Mouse (Mus musculus): Measurements from ENCODE around the gene 1700016D06Rik. TPM values are rescaled to one million over a fixed set of nuclear protein-coding genes. Genes with fewer than 3 reads are reported as not detected.

1700016D06Rik gene
- total RNA-seq, 2 experiments from 2014 or later = not detected

DNA sequence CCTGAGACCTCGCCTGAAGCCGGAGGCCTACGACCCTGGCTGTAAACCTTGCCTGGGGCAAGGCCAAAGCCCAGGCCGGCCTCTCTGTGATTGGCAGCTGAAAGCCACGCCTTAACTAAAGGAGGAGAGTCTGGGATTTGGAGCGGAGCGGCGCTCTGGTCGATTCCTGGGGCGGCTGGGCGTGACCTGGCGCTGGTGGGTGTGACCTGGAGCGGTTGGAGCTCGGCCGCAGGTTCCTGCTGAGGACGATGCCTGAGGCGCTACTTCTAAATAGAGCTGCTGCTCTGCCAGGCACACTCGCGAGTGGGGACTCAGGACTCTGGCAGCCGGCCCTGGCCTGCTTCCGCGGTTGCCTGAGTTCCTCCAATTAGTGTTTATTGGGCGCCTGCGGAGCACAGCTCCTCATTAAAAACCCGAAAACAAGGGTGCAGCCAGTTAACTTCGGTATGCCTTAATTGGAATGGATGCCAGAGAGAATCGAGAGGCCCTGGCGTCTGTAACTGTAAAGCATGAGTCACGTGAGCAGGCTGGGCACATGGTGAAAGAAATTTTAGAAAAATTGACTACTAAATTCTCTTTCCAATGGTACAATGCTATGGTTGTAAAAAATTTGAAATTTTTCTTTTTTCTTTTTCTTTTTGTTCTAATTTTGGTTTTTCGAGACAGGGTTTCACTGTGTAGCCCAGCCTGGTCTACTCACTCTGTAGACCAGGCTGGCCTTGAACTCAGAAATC, 64.4 kb downstream of the 1700016D06Rik start:
- peak; percentile 65 to 67 for DNase-seq (ENCODE audit: extremely low spot score in 1 of 2, low spot score in 1 of 2)

DNA sequence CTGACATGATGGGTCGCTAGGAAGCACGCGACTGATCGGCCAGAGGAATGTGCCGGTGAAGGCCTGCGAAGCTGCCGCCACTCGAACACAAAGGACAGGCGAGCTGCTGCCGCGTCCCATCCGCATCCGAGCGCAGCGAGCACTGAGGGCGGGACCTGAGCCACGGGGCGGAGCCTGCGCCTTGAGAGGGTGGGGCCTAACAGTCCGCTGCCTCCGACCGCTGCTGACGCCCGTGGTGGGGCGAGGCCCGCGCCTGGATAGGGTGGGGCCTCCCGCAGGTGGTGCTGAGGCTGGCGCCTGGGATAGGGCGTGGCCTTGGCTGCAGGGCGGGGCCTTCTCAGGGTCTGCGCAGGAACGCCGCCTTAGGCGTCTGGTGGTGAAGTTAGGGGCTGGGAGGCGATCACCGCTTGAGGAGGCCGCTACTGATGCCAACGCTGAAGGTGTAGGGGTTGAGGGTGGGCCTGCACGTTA, 65.2 kb downstream of the 1700016D06Rik start, which contains the start of gene Ankrd10:
Ankrd10 (minus strand) TSS at position 147 of the 471 bp plus-strand sequence.
- DNase-seq (ENCODE audit: extremely low spot score in 1 of 2, low spot score in 1 of 2) = peak; percentile 83 to 91

DNA sequence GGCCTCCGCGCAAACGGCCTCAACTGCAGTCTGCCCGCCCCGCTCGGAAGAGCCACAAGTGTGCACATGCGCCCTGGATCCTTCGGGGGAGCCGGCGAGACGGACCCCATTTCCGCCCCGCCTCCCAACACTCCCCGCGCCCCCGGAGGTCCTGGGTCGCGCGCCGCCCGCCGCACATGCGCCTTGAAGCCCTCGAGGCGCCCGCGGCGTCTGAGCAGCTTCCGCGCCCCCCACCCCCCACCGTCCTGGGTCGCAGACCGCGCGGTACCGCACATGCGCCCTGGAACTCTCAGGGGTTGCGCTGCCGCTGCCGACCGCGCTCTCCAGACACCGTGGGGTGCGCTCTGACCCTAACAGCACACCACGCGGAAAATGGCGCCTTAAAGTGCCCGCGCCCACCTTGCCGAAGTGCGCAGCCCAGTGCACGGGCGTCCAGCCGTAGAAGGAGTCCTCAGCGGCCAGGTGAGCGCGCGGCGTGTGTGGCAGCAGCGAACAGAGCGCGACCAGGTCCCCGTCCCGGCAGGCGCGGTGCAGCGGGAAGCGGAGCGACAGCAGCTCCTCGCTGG, 65.8 kb downstream of the 1700016D06Rik start:
- peak; percentile 70 to 71 for DNase-seq (ENCODE audit: extremely low spot score in 1 of 2, low spot score in 1 of 2)

DNA sequence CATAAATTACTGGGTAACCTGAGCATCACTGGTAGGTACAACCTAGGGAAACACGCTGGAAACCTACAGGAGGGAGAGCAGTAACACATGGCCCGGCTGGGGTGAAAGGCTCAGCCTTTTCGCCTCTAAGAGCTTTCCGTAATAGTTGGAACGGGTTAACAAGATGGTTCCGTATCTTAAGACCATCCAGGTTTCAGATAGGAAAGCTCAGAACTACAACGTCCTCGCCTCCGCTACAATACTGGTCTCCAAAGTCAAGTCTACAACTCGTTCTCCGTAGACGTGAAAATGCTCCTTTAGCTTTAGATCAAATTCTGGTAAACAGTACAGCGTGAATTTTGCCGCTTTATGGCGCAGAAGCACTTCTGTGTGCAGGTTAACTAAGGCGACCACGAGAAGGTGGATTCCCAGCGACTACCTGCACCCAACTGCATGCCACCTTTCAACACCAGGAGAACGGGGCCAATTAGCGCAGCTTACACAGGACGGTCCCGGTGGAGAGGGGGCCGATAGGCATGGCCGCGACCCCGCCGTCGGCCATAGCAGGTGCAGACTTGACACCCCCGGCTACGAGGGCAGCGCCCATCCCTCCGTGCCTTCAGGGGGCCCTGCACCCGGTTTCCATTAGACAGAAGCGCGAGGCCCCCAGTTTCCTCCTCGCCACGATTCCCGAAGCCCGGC, 66.4 kb downstream of the 1700016D06Rik start:
- no peak for DNase-seq (ENCODE audit: extremely low spot score in 1 of 2, low spot score in 1 of 2)

DNA sequence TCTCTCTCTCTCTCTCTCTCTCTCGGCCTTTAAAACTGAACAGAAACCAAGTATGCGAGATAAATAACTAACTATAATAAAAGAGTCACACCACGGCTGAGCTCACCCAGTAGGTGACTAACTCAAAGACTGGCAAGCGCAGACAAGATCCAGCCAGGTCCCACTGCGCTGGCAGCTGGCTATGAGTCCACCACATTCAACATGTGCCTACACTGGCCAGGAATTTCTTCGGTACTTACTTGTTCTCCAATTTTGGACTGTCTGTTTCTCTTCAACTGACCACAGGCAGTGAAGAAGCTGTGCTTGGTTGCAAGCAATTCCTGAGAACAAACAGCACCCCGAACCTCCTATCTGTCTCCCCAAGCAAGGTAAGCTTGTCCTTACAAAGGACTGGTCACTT, 67.4 kb downstream of the 1700016D06Rik start:
- no peak for DNase-seq (ENCODE audit: extremely low spot score in 1 of 2, low spot score in 1 of 2)

DNA sequence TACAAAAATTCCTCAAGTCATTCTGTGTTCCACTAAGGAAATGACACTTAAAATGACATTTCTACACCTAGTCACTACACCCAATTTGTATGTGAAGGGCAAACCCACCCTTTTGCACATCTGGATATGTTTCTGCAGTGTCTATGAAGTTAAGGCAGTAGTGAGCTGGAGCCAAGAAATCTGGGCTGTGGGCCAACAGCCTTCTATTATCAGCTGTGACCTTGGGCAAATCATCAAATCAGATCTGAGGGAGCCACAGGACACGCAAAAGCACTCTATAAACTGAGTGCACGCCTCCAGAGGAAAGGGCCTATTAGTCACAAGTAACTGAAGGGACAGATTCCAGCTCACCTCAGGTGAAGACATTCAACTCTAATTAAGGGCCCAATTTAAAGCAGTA, 68.5 kb downstream of the 1700016D06Rik start:
- DNase-seq (ENCODE audit: extremely low spot score in 1 of 2, low spot score in 1 of 2) = no peak

DNA sequence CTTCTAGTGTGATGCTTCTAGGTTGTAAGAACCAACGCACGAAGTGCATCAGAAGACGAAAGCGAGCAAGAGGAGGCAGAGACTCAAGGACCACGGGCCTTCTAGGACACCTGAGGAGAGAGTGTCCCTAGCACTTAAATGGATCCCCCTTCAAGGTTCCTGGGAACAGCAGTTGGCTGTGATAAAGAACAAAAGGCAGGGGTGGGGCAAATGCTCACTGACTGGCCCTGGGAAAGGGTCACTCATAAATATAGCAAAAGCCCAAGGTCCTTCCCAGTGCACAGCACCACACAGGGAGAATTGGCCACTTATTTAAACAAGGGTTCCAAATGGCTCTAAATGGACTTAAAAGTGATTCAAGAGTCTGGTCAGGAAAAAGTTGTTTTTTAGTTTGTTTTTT, 71.7 kb downstream of the 1700016D06Rik start:
- no peak for DNase-seq (ENCODE audit: extremely low spot score in 1 of 2, low spot score in 1 of 2)

DNA sequence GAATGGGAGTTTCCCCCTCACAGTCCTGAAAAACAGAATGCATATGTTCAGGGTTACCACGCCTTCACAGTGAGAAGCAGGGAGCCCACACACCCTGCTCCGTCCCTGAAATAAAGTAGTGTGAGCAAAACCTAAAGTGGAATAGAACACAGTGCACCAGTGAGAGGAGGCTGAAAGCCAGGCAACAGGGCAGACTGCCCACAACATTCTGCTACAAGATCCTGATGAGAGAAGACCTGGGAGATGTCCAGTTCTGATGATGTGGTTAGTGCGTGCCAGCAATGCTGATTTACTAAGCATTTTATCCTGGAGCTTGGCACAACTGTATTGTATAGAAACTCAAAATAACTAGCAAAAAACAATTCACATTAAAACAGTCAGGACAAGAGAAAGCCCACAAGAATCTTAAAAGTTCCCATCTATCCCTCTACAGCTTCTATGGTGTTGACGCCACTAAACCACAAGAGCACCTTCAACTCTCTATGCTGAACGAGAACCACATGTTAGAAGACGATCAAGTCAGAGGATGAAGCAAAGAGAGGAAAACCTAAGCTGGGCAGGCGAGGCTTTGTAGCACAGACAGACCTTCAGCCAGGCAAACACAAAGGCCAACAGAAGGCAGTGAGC, 72.2 kb downstream of the 1700016D06Rik start:
- peak in 1 of 2 experiments; percentile 28 for DNase-seq (ENCODE audit: extremely low spot score in 1 of 2, low spot score in 1 of 2)

DNA sequence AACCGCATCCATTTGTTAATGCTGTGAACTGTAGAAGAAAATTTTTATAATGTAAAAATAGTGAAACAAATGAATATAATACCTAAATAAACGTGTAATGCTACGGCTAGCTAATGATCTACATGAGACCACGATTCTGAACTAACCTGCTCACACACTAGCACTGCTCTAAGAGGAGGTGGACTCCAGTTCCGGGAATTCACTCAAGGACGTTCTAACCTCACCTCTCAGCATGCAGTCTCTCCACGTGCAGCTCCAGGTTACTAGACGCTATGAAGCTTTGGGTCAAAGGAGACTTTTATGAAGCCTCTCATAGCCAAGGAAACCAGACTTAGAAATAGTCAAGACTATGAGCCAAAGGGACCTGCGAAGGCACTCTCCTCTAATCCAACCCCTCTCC, 73.1 kb downstream of the 1700016D06Rik start:
- no peak for DNase-seq (ENCODE audit: extremely low spot score in 1 of 2, low spot score in 1 of 2)

DNA sequence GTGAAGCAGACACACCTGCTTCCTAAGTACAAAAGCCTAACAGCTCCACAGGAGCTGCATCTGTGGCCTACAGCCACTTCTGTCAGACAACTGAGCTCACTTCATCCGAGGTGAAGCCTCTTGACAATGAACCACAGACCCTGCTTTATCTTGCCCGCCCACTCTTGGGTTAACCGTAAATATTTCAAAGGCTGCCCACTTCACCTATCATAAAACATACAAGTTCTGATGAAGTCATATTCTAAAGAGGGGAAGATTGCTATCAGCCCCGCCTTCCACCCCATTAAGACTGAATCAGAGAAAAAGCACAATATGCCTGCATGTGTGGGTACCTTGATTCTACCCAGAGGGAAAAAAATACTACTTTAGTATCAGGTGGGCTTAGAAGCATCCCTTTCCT, 75.8 kb downstream of the 1700016D06Rik start:
- no peak for DNase-seq (ENCODE audit: extremely low spot score in 1 of 2, low spot score in 1 of 2)

DNA sequence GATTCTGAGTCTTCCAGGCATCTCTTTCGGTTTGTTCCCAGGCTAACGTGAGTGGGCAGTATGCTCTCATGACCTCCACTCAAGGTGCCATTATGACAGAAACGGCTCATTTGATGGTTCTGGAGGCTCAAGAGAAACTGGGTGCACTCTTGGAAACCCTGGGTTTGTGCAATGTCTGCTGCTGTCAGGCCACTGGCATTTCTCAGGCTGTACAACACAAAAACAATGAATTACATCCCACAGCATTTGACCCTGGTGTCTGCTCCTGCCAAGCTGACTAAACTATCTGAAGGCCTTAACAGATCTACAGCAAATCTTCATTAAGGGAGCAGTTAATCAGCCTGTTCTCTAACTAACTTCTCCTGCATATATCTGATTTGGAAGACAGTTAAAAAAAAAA, 81.8 kb downstream of the 1700016D06Rik start:
- DNase-seq (ENCODE audit: extremely low spot score in 1 of 2, low spot score in 1 of 2) = no peak

DNA sequence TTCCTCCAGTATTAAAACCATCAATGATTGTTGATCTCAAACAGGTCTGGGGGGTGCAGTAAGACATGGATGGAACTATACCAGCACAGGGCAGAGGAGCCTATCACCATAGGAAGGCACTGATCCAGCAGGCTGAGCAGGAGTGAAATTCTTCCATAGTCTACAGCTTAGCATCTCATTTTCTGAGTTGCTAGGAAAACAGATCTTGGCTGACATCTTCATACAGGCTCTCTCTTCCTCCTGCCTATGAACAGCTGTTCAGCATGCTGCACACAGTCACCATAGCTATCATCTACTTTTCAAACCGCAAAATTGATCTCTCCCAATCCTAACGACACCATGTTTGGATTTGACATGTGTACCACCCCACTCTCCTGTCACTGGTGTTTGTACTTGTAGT, 82.8 kb downstream of the 1700016D06Rik start:
- no peak for DNase-seq (ENCODE audit: extremely low spot score in 1 of 2, low spot score in 1 of 2)

DNA sequence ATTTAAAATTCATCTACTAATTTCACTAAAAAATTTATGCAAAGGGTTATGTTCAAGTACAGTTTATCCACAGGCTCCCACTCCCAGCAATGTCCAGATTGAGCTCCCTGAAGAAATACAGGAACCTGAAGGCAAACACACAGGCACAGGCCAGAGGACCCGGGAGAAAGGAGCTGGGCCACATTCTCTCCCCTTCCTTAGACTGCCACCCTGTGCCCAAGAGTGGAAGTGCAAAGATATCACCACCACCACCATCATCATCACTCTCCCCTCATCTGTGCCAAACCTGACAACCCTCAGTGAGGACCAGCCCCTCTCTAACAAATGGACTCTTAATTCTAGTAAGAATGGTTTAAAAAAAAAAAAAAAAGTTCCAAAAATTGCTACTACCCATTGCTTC, 84.6 kb downstream of the 1700016D06Rik start:
- peak; percentile 32 to 70 for DNase-seq (ENCODE audit: extremely low spot score in 1 of 2, low spot score in 1 of 2)

DNA sequence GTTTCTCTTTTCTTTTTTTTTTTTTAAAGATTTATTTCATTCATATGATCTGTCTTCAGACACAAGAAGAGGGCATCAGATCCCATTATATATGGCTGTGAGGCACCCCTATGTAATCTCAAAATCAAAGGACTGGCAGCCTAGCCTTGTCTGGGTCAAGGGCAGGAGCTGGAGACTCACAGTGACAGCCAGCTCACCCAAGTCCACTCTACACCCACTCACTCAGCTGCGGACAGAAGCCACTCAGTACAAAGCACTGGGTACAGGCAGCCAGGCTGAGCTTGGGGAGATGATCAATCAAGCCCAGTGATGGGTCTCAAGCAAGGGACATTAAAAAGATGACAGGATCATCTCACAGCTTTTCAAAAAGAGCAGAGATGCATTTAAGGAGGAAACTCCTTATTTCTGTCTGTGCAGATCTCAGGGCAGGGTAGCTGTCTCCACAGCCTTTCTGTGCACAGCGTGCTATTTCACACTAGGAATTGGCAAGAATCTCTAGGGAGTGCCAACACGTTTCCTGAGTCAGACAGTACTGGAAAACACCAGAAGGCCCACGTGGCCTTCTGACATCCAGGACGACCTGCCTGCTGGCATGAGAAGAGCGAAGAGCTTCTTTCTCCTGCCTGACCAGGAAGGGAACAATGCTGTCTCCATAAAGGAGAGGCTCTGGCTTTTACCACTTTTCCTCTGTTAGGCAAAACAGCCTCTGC, 86.6 kb downstream of the 1700016D06Rik start:
- no peak for DNase-seq (ENCODE audit: extremely low spot score in 1 of 2, low spot score in 1 of 2)

DNA sequence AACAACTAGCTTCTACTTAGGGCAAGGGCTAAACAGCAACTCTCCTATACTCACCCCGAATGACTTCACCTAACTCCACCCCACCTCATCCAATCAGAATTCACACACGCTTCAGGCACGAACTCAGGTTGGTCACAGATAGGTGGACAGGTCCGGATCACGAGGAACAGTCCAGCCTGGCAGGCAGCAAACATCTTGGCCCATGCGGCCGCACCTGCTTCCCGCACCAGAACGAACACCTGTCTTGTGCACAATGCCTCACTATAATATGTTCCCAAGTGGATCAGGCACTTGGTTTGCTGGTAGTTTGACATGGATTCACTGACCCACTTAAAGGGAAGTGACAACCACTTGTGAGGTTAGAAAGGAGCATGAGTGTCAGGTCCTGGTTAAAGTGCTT, 92.0 kb downstream of the 1700016D06Rik start:
- DNase-seq (ENCODE audit: extremely low spot score in 1 of 2, low spot score in 1 of 2) = no peak

Small RNA genes lying within 50 kb of the gene (microRNA-seq; reads per million reads assigned to microRNA genes)
- gene Mir7238 = 0.40 to 1.8 reads per million in 2 experiments

Other genes starting within 250 kb of the 1700016D06Rik start
- under 1 TPM; 0.20 to 0.26 TPM for gene Rab20, start 222.4 kb downstream of the 1700016D06Rik start, total RNA-seq (2021)
- 10 to 100 TPM; 60.1 to 64.2 TPM for gene Naxd, start 203.6 kb downstream of the 1700016D06Rik start, total RNA-seq (2021)
- 10 to 100 TPM; 21.7 to 24.3 TPM for gene Cars2, start 150.3 kb downstream of the 1700016D06Rik start, total RNA-seq (2021)
- 10 to 100 TPM; 36.6 to 41.9 TPM for gene Ing1, start 145.5 kb downstream of the 1700016D06Rik start, total RNA-seq (2021)
- 10 to 100 TPM; 55.3 to 67.2 TPM for gene Ankrd10, start 65.3 kb downstream of the 1700016D06Rik start, total RNA-seq (2021)
- 100 to 1,000 TPM; 120 to 133 TPM for gene Arhgef7, start 26.7 kb upstream of the 1700016D06Rik start, total RNA-seq (2021)
- under 1 TPM in 1 of 2 experiments, not detected in 1; 0.85 TPM for gene Tex29, start 139.4 kb upstream of the 1700016D06Rik start, total RNA-seq (2021)